Mouse (Mus musculus): ENCODE results near the gene Hist2h2aa1. TPM values are rescaled to one million over a fixed set of nuclear protein-coding genes. Genes with fewer than 3 reads are reported as not detected.

Hist2h2aa1 gene
- polyA plus RNA-seq, 1 experiment = 565 TPM

DNA sequence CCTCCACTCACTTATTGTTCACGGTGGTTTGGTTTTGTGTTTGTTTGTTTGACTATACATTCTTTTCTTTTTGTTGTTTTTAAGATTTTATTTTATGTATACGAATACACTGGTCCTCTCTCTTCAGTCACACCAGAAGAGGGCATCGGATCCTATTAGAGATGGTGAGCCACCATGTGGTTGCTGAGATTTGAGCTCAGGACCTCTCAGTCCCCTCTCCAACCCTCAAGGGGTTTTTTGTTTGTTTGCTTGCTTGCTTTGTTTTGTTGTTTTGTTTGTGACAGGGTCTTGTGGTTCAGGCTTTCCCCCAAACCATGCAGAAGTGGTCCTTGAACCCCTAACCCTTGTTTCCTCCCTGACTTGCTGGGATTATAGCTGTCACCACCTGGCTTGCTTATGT, 16.3 kb downstream of the Hist2h2aa1 start:
- Histone ChIP-seq H3K27ac (ENCODE audit: control insufficient read depth, insufficient read depth, low read length) (no peak overlapping the region), H3K27me3 (ENCODE audit: control insufficient read depth, insufficient read depth, low read length) (no peaks in the 10 kb centered on the region), H3K4me1 (replicated peaks; ENCODE audit: control insufficient read depth, insufficient read depth, low read length) (peaks cover 12% of the 10 kb centered on the region), H3K36me3 (ENCODE audit: control insufficient read depth, insufficient read depth, low read length) (no peaks in the 10 kb centered on the region), H3K4me3 (ENCODE audit: control insufficient read depth, insufficient read depth, low read length) (no peak overlapping the region)
- TF ChIP-seq CTCF (IDR thresholded peaks at IDR 0.05; ENCODE audit: borderline replicate concordance, control insufficient read depth, extremely low read depth, insufficient read depth, low read length, poor library complexity) (no peak), POLR2A (IDR thresholded peaks at IDR 0.05; ENCODE audit: control insufficient read depth, extremely low read depth, insufficient read depth, low read length, poor library complexity) (no peak)
- WGBS = 56% methylated on average over 3 of the region's 3 CpGs
- DNase-seq = no peak

DNA sequence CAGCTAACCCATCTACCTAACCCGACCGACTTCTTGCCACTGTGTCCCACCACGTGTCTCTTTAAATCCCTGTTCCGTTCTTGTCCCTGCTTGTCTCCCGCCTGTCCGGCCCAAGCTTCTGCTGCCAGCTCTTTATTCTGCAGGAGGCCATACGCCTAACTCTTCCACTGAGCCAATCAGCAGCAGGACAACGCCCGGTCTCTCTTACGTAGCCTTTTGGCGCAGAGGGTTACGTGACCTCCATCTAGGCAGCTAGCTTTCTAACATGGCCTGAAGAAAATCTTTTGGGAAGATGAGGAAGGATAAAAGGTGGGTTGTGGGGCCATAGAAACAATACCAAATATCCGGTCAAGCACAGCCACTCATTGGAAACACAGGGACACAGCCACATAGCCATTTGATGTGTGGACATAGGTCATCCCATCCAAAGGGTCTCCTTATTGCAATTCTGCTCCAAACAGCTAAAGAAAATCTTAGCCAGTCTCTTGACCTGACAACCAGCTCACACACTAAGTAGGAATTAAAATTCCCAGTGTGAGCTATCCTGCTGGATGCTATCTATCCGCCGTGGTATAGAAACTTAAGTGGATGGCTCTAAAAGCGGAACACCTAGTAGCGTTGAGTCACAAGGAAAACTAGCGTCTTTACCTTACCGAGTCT, 17.0 kb downstream of the Hist2h2aa1 start:
- WGBS = under 1% methylated on average over 19 of the region's 19 CpGs
- TF ChIP-seq POLR2A (IDR thresholded peaks at IDR 0.05; ENCODE audit: control insufficient read depth, extremely low read depth, insufficient read depth, low read length, poor library complexity) = no peak
- TF ChIP-seq CTCF (IDR thresholded peaks at IDR 0.05; ENCODE audit: borderline replicate concordance, control insufficient read depth, extremely low read depth, insufficient read depth, low read length, poor library complexity) = no peak
- H3K27me3 ChIP-seq (ENCODE audit: control insufficient read depth, insufficient read depth, low read length) = no peaks in the 10 kb centered on the region
- H3K36me3 ChIP-seq (ENCODE audit: control insufficient read depth, insufficient read depth, low read length) = no peaks in the 10 kb centered on the region
- peak overlapping the region; percentile 58 for H3K4me3 ChIP-seq (ENCODE audit: control insufficient read depth, insufficient read depth, low read length)
- peak overlapping the region; percentile 76 for H3K27ac ChIP-seq (ENCODE audit: control insufficient read depth, insufficient read depth, low read length)
- peak; percentile 53 for DNase-seq
- H3K4me1 ChIP-seq (replicated peaks; ENCODE audit: control insufficient read depth, insufficient read depth, low read length) = peaks cover 12% of the 10 kb centered on the region

DNA sequence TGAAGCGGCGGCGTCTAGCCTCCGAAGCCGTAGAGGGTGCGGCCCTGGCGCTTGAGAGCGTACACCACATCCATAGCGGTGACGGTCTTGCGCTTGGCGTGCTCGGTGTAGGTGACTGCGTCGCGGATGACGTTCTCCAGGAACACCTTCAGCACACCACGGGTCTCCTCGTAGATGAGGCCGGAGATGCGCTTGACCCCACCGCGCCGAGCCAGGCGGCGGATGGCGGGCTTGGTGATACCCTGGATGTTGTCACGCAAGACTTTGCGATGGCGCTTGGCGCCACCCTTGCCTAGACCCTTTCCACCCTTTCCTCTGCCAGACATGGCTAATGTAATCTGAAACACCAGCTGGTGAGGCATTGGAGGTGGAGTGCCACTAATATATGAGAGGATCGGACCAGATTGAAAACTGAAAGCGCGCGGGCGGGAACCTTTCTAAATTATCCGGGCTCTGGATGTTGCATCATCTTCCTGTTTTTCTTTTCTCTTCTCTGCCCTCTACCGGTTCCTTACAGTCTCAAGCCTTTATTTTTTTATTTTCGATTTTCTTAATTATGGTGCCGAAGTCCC, 17.8 kb downstream of the Hist2h2aa1 start, which contains the start of gene Hist2h4:
Hist2h4 (minus strand) TSS at position 333 of the 572 bp plus-strand sequence.
- Histone ChIP-seq H3K36me3 (ENCODE audit: control insufficient read depth, insufficient read depth, low read length) (no peaks in the 10 kb centered on the region), H3K27me3 (ENCODE audit: control insufficient read depth, insufficient read depth, low read length) (no peaks in the 10 kb centered on the region), H3K27ac (ENCODE audit: control insufficient read depth, insufficient read depth, low read length) (peak within 1 kb of the TSS; percentile 94), H3K4me1 (replicated peaks; ENCODE audit: control insufficient read depth, insufficient read depth, low read length) (peaks cover 15% of the 10 kb centered on the region), H3K4me3 (ENCODE audit: control insufficient read depth, insufficient read depth, low read length) (peak within 1 kb of the TSS; percentile 75)
- TF ChIP-seq CTCF (IDR thresholded peaks at IDR 0.05; ENCODE audit: borderline replicate concordance, control insufficient read depth, extremely low read depth, insufficient read depth, low read length, poor library complexity) (no peak), POLR2A (IDR thresholded peaks at IDR 0.05; ENCODE audit: control insufficient read depth, extremely low read depth, insufficient read depth, low read length, poor library complexity) (peak; percentile 92)
- peak; percentile 92 for DNase-seq
- under 1% methylated on average over 40 of the region's 40 CpGs for WGBS

DNA sequence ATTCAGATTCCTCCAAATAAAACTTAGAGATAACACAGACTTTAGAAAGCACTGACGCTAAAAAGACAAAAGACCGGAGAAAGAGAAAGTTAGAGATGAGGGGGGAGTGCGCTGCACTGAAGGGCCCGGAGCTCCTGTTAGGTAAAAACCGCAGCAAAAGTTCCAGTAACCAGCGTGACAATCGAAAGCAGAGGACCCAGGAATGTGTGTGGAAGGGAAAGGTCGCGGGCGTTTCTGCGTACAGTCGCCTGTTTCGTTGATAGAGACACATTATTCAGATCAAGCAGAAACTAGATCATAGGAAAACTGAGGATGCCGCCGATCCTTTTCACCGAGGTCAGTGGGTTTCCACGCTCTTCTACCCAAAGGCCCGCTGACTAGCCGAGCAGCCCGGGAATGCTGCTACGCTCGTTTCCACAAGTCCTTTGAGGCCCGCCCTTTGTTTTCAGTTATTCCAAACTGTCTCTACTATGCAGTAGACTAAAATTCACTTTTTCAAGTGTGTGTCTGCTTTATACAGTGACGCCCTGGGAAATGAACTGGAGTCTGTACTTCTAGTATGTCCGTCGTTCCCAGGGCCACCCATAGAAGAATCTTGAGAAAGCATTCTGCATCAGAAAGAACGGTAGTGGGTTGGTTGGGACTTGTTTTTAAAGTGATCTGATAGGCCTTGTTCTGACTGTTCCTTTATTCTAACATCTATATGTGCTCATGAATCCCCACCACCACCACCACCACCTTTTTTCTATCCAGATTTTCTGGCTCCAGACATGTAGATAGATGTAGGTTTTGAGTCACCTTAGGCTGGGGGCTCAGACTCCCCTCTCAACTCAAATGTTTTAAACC, 18.5 kb downstream of the Hist2h2aa1 start:
- WGBS = 2% methylated on average over 27 of the region's 27 CpGs
- DNase-seq = peak; percentile 54

DNA sequence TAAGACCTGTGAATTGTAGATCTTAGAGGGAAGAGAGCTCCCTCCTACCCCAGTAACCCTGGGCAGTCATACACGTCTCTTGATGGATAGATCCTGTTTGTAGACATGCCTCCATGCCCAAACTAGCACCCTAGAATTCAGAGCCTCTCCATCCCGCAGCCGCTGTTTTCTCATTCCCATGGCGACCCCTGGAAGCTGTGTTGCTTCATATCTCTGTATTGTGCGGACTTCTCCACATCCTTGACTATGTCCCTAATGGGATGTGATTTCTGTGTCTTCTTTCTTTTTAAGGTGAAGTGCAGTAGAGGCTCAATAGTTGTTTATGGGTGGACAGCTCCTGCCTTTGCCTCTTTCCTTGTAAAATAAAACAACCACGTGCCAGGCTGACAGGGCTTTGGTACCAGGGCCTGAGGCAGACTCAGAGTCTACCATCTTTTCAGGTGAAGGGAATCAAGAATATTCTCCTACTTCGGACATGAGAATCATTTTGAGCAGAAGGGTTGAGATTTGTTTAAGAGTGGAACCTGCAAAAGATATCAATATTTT, 19.2 kb downstream of the Hist2h2aa1 start:
- Histone ChIP-seq H3K27me3 (ENCODE audit: control insufficient read depth, insufficient read depth, low read length) (no peaks in the 10 kb centered on the region), H3K27ac (ENCODE audit: control insufficient read depth, insufficient read depth, low read length) (peak overlapping the region; percentile 94), H3K36me3 (ENCODE audit: control insufficient read depth, insufficient read depth, low read length) (no peaks in the 10 kb centered on the region), H3K4me3 (ENCODE audit: control insufficient read depth, insufficient read depth, low read length) (no peak overlapping the region), H3K4me1 (replicated peaks; ENCODE audit: control insufficient read depth, insufficient read depth, low read length) (peaks cover 15% of the 10 kb centered on the region)
- 62% methylated on average over 7 of the region's 7 CpGs for WGBS
- DNase-seq = no peak
- TF ChIP-seq CTCF (IDR thresholded peaks at IDR 0.05; ENCODE audit: borderline replicate concordance, control insufficient read depth, extremely low read depth, insufficient read depth, low read length, poor library complexity) (no peak), POLR2A (IDR thresholded peaks at IDR 0.05; ENCODE audit: control insufficient read depth, extremely low read depth, insufficient read depth, low read length, poor library complexity) (no peak)

More for the DNA sequence above, 18.5 kb downstream of the Hist2h2aa1 start:
- Histone ChIP-seq H3K27me3 (ENCODE audit: control insufficient read depth, insufficient read depth, low read length) (no peaks in the 10 kb centered on the region), H3K27ac (ENCODE audit: control insufficient read depth, insufficient read depth, low read length) (peak overlapping the region; percentile 94), H3K4me1 (replicated peaks; ENCODE audit: control insufficient read depth, insufficient read depth, low read length) (peaks cover 15% of the 10 kb centered on the region), H3K4me3 (ENCODE audit: control insufficient read depth, insufficient read depth, low read length) (peak overlapping the region; percentile 75), H3K36me3 (ENCODE audit: control insufficient read depth, insufficient read depth, low read length) (no peaks in the 10 kb centered on the region)
- TF ChIP-seq CTCF (IDR thresholded peaks at IDR 0.05; ENCODE audit: borderline replicate concordance, control insufficient read depth, extremely low read depth, insufficient read depth, low read length, poor library complexity) = no peak
- TF ChIP-seq POLR2A (IDR thresholded peaks at IDR 0.05; ENCODE audit: control insufficient read depth, extremely low read depth, insufficient read depth, low read length, poor library complexity) = no peak

DNA sequence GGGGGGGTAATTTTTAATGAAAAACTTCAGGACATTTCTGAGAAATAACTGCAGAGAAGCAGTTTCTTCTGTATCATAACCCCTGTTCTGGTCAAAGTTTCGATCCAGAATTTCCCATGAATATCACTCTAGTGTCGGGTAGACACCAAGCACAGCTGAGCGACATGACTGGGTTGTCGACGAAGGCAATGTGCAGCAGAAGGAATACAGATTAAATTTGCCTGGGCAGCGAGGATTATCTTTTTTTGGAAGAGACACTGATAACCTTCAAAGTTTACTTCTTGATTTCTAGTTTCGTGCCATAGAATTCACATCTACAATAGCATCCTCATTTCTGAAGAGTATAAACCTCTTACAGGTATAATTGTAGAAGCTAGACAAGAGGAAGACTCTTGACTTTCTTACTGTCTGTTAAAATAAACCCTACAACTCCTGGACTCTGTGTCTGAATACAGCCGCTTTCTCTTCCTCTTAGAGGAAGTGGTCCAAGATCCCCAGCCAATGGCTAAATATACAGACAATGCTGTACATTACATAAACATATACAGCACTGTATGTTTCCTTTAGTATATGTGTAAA, 20.9 kb downstream of the Hist2h2aa1 start:
- H3K27ac ChIP-seq (ENCODE audit: control insufficient read depth, insufficient read depth, low read length) = no peak overlapping the region

More for the DNA sequence above, 20.9 kb downstream of the Hist2h2aa1 start:
- 91% methylated on average over 8 of the region's 8 CpGs for WGBS
- no peak for DNase-seq
- no peak overlapping the region for H3K4me3 ChIP-seq (ENCODE audit: control insufficient read depth, insufficient read depth, low read length)
- no peak for TF ChIP-seq POLR2A (IDR thresholded peaks at IDR 0.05; ENCODE audit: control insufficient read depth, extremely low read depth, insufficient read depth, low read length, poor library complexity)
- TF ChIP-seq CTCF (IDR thresholded peaks at IDR 0.05; ENCODE audit: borderline replicate concordance, control insufficient read depth, extremely low read depth, insufficient read depth, low read length, poor library complexity) = no peak
- H3K36me3 ChIP-seq (ENCODE audit: control insufficient read depth, insufficient read depth, low read length) = no peaks in the 10 kb centered on the region
- H3K27me3 ChIP-seq (ENCODE audit: control insufficient read depth, insufficient read depth, low read length) = no peaks in the 10 kb centered on the region
- H3K4me1 ChIP-seq (replicated peaks; ENCODE audit: control insufficient read depth, insufficient read depth, low read length) = peaks cover 18% of the 10 kb centered on the region
